ENCODE assay signal across 8 mouse cellular contexts in the genomic region with DNA sequence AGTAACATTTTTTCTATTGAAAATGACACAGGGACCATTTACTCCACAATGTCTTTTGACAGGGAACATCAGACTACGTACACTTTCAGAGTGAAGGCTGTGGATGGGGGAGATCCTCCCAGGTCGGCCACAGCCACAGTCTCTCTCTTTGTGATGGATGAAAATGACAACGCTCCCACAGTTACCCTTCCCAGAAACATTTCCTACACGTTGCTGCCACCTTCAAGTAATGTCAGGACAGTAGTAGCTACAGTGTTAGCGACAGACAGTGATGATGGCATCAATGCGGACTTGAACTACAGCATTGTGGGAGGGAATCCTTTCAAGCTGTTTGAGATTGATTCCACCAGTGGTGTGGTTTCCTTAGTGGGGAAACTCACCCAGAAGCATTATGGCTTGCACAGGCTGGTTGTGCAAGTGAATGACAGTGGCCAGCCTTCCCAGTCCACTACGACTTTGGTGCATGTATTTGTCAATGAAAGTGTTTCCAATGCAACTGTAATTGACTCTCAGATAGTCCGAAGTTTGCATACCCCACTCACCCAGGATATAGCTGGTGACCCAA. TPM values are rescaled to one million over a fixed set of nuclear protein-coding genes. Genes with fewer than 3 reads are reported as not detected.
DNase-seq lines count a peak whose midpoint lies in the region; ATAC-seq and TF ChIP-seq lines count a peak whose summit lies in the region.

No protein-coding gene starts in this region.

- H3K4me1 ChIP-seq in bone marrow macrophage, adult 2 months (ENCODE audit: control insufficient read depth, insufficient read depth, low read length) = peaks cover 12% of the 10 kb centered on the region
- H3K4me1 ChIP-seq in hindbrain, embryonic 11.5 days (replicated peaks; ENCODE audit: control insufficient read depth, insufficient read depth, low read length) = no peaks in the 10 kb centered on the region
- peaks cover 16% of the 10 kb centered on the region for H3K4me1 ChIP-seq in midbrain, embryonic 12.5 days

- no peak for TF ChIP-seq CTCF in gastrocnemius, adult 2 months (IDR thresholded peaks at IDR 0.05)
- TF ChIP-seq CTCF in bone marrow macrophage, adult 2 months (IDR thresholded peaks at IDR 0.05; ENCODE audit: low read depth, low read length) = no peak

- no peak for ATAC-seq in hindbrain, embryonic 11.5 days (ENCODE audit: low FRiP score)
- ATAC-seq in midbrain, embryonic 12.5 days (ENCODE audit: low FRiP score, low read depth) = no peak

- H3K27me3 ChIP-seq in hindbrain, embryonic 11.5 days (ENCODE audit: control insufficient read depth, insufficient read depth, low read length) = peaks cover 23% of the 10 kb centered on the region
- H3K27me3 ChIP-seq in midbrain, embryonic 12.5 days = peaks cover 25% of the 10 kb centered on the region

- peak overlapping the region; percentile 98; the same call in 1 of the 2 replicates for H3K4me2 ChIP-seq in hindbrain, embryonic 11.5 days (replicated peaks; ENCODE audit: low read depth, low read length)
- H3K4me2 ChIP-seq in midbrain, embryonic 12.5 days (replicated peaks) = peak overlapping the region; percentile 90

- intact Hi-C loops in gastrocnemius, adult 2 months (cut with DNase I) = no loop called here

- TF ChIP-seq POLR2A in bone marrow macrophage, adult 2 months (IDR thresholded peaks at IDR 0.05; ENCODE audit: borderline replicate concordance, low read depth, low read length) = no peak

- no peak overlapping the region for H3K9ac ChIP-seq in hindbrain, embryonic 11.5 days (ENCODE audit: low read depth, low read length)
- H3K9ac ChIP-seq in midbrain, embryonic 12.5 days (replicated peaks) = 0 out of 2 replicates have a peak overlapping the region, but pooled peaks have one; percentile 11

- 36% methylated on average over 8 of the region's 8 CpGs for WGBS in hindbrain, embryonic 11.5 days
- 36% methylated on average over 8 of the region's 8 CpGs for WGBS in midbrain, embryonic 12.5 days

- DNase-seq in gastrocnemius, adult 2 months = no peak
- no peak for DNase-seq in gastrocnemius, postnatal 10 days
- DNase-seq in hindbrain, embryonic 11.5 days (ENCODE audit: low spot score) = peak; percentile 15
- DNase-seq in cerebellum, postnatal 14 days = no peak
- DNase-seq in layer of hippocampus, adult 11-12 months (ENCODE audit: low spot score) = no peak
- DNase-seq in ovary, postnatal 14 days (ENCODE audit: low spot score) = no peak

- peak overlapping the region; percentile 84 for H3K4me3 ChIP-seq in gastrocnemius, adult 2 months
- peak overlapping the region; percentile 76 for H3K4me3 ChIP-seq in bone marrow macrophage, adult 2 months (ENCODE audit: insufficient read depth, low read length)
- H3K4me3 ChIP-seq in hindbrain, embryonic 11.5 days (ENCODE audit: low read depth, low read length) = peak overlapping the region; percentile 54
- H3K4me3 ChIP-seq in midbrain, embryonic 12.5 days = peak overlapping the region; percentile 68

- H3K27ac ChIP-seq in gastrocnemius, adult 2 months = no peak overlapping the region
- no peak overlapping the region for H3K27ac ChIP-seq in bone marrow macrophage, adult 2 months (ENCODE audit: insufficient read depth, low read depth, low read length)
- H3K27ac ChIP-seq in hindbrain, embryonic 11.5 days (ENCODE audit: low read depth, low read length) = no peak overlapping the region
- no peak overlapping the region for H3K27ac ChIP-seq in midbrain, embryonic 12.5 days (replicated peaks)

- no peaks in the 10 kb centered on the region for H3K36me3 ChIP-seq in hindbrain, embryonic 11.5 days (ENCODE audit: control insufficient read depth, insufficient read depth, low read length)
- no peaks in the 10 kb centered on the region; the same call in 1 of the 2 replicates for H3K36me3 ChIP-seq in midbrain, embryonic 12.5 days

- no peaks in the 10 kb centered on the region for H3K9me3 ChIP-seq in hindbrain, embryonic 11.5 days (ENCODE audit: control insufficient read depth, low read length)
- no peaks in the 10 kb centered on the region for H3K9me3 ChIP-seq in midbrain, embryonic 12.5 days

RNA-seq across cellular contexts. Expression of a gene that starts 3.5 kb away (rescaled TPM):
- total RNA-seq in gastrocnemius, adult 2 months (2021) = 1 to 10 TPM; 2.3 to 2.9 TPM
- 10 to 100 TPM in 1 of 2 experiments, 1 to 10 TPM in 1; 9.6 to 16.8 TPM for total RNA-seq in gastrocnemius, postnatal 10 days (2021)
- polyA plus RNA-seq in bone marrow macrophage, adult 2 months (2012; ENCODE audit: insufficient read depth, insufficient read length, missing spikeins) = 3.5 and 4.2 TPM in 2 replicates
- polyA plus RNA-seq in hindbrain, embryonic 11.5 days (2014; fragmentation: Nextera tagmentation; extraction: Ambion mirVana) = 5.3 and 7.1 TPM in 2 replicates
- 10.8 and 11.6 TPM in 2 replicates for polyA plus RNA-seq in midbrain, embryonic 12.5 days (2016; fragmentation: Nextera tagmentation; extraction: Ambion mirVana)
